8 mouse cellular contexts compared by ENCODE assay signal in genomic region chr12:15815576-15816253, GRCm38 (mm10). TPM values are rescaled to one million over a fixed set of nuclear protein-coding genes. Genes with fewer than 3 reads are reported as not detected.
DNase-seq lines count a peak whose midpoint lies in the region; ATAC-seq and TF ChIP-seq lines count a peak whose summit lies in the region.

No protein-coding gene starts in this region.

- peaks cover 44% of the 10 kb centered on the region for H3K27me3 ChIP-seq in erythroblast, embryonic 14.5 days (ENCODE audit: control insufficient read depth)
- H3K27me3 ChIP-seq in embryonic facial prominence, embryonic 10.5 days (replicated peaks; ENCODE audit: low read depth, poor library complexity, severe bottlenecking) = no peaks in the 10 kb centered on the region
- no peaks in the 10 kb centered on the region for H3K27me3 ChIP-seq in heart, adult 2 months (ENCODE audit: control insufficient read depth, insufficient read depth, low read length)
- H3K27me3 ChIP-seq in liver, adult 2 months (ENCODE audit: control insufficient read depth, insufficient read depth, low read length) = no peaks in the 10 kb centered on the region
- no peaks in the 10 kb centered on the region for H3K27me3 ChIP-seq in midbrain, postnatal 0 days (ENCODE audit: insufficient read depth, low read length)

- peak; percentile 81 for DNase-seq in embryonic facial prominence, embryonic 10.5 days (ENCODE audit: low spot score)
- peak; percentile 81 to 85 for DNase-seq in heart, adult 2 months
- DNase-seq in kidney, adult 11 months = peak; percentile 65
- no peak for DNase-seq in liver, adult 2 months (ENCODE audit: extremely low read depth, low read depth, low spot score)
- DNase-seq in midbrain, postnatal 0 days (ENCODE audit: low spot score) = peak; percentile 95
- peak; percentile 28 to 52 for DNase-seq in spleen, postnatal 14 days (ENCODE audit: low spot score in 2 of 2)

- no peak for ATAC-seq in erythroblast, adult 5-6 weeks (replicated peaks; ENCODE audit: low FRiP score, poor library complexity, severe bottlenecking)
- peak; percentile 69 for ATAC-seq in midbrain, postnatal 0 days (ENCODE audit: low FRiP score)

- TF ChIP-seq POLR2A in heart, adult 2 months (IDR thresholded peaks at IDR 0.05; ENCODE audit: insufficient read depth, low read depth, low read length) = no peak
- no peak for TF ChIP-seq POLR2A in liver, adult 2 months (IDR thresholded peaks at IDR 0.05; ENCODE audit: extremely low read depth, insufficient read depth, low read length)

- peak; percentile 58; the same call in 1 of the 2 replicates for TF ChIP-seq EP300 in heart, adult 2 months (IDR thresholded peaks at IDR 0.05; ENCODE audit: insufficient read depth, low read depth, low read length)

- H3K27ac ChIP-seq in embryonic facial prominence, embryonic 10.5 days (replicated peaks) = peak overlapping the region; percentile 96
- H3K27ac ChIP-seq in heart, adult 2 months = peak overlapping the region; percentile 96
- H3K27ac ChIP-seq in liver, adult 2 months (replicated peaks; ENCODE audit: insufficient read depth, low read depth, low read length) = peak overlapping the region; percentile 49
- H3K27ac ChIP-seq in midbrain, postnatal 0 days (ENCODE audit: low read depth, low read length) = peak overlapping the region; percentile 94

- H3K4me3 ChIP-seq in erythroblast, embryonic 14.5 days (replicated peaks) = peak overlapping the region; percentile 65
- peak overlapping the region; percentile 83 for H3K4me3 ChIP-seq in embryonic facial prominence, embryonic 10.5 days
- peak overlapping the region; percentile 84 for H3K4me3 ChIP-seq in heart, adult 2 months
- H3K4me3 ChIP-seq in liver, adult 2 months (ENCODE audit: insufficient read depth, low read depth, low read length) = peak overlapping the region; percentile 93
- peak overlapping the region; percentile 95 for H3K4me3 ChIP-seq in midbrain, postnatal 0 days (ENCODE audit: low read depth, low read length)

- WGBS in embryonic facial prominence, embryonic 10.5 days = under 1% methylated on average over 49 of the region's 49 CpGs
- under 1% methylated on average over 49 of the region's 49 CpGs for WGBS in heart, adult 2 months
- 1% methylated on average over 49 of the region's 49 CpGs for WGBS in liver, adult 2 months
- under 1% methylated on average over 49 of the region's 49 CpGs for WGBS in midbrain, postnatal 0 days

- intact Hi-C loops in heart, adult 2 months (cut with DNase I) = loop anchor here (1.0 to 2.0 kb wide), 9 partner anchors 15 to 717 kb away; no protein-coding TSS in a partner anchor

- H3K9me3 ChIP-seq in erythroblast, embryonic 14.5 days (ENCODE audit: control insufficient read depth, low read length) = no peaks in the 10 kb centered on the region
- no peaks in the 10 kb centered on the region for H3K9me3 ChIP-seq in embryonic facial prominence, embryonic 10.5 days
- no peaks in the 10 kb centered on the region for H3K9me3 ChIP-seq in midbrain, postnatal 0 days (ENCODE audit: low read length)

- TF ChIP-seq CTCF in heart, adult 2 months (IDR thresholded peaks at IDR 0.05) = peak; percentile 75
- TF ChIP-seq CTCF in liver, adult 2 months (IDR thresholded peaks at IDR 0.05; ENCODE audit: low read depth, low read length) = 0 out of 2 replicates have a peak, but pooled peaks have one; percentile 5
- TF ChIP-seq CTCF in midbrain, postnatal 0 days (IDR thresholded peaks at IDR 0.05) = peak; percentile 72

- no peaks in the 10 kb centered on the region for H3K36me3 ChIP-seq in erythroblast, embryonic 14.5 days (ENCODE audit: control insufficient read depth)
- no peaks in the 10 kb centered on the region for H3K36me3 ChIP-seq in embryonic facial prominence, embryonic 10.5 days (replicated peaks)
- H3K36me3 ChIP-seq in heart, adult 2 months (ENCODE audit: control insufficient read depth, insufficient read depth, low read length) = peaks cover 8% of the 10 kb centered on the region
- no peaks in the 10 kb centered on the region for H3K36me3 ChIP-seq in liver, adult 2 months (ENCODE audit: control insufficient read depth, insufficient read depth, low read length)
- H3K36me3 ChIP-seq in midbrain, postnatal 0 days (ENCODE audit: insufficient read depth, low read length) = no peaks in the 10 kb centered on the region

- peak overlapping the region; percentile 96 for H3K9ac ChIP-seq in heart, adult 2 months (ENCODE audit: low read depth, low read length)
- peak overlapping the region; percentile 79 for H3K9ac ChIP-seq in liver, adult 2 months (ENCODE audit: low read depth, low read length)
- H3K9ac ChIP-seq in midbrain, postnatal 0 days (replicated peaks; ENCODE audit: low read length, poor library complexity, severe bottlenecking) = peak overlapping the region; percentile 90

- H3K4me1 ChIP-seq in erythroblast, embryonic 14.5 days (ENCODE audit: control insufficient read depth) = peaks cover 18% of the 10 kb centered on the region
- peaks cover 41% of the 10 kb centered on the region for H3K4me1 ChIP-seq in embryonic facial prominence, embryonic 10.5 days
- peaks cover 8% of the 10 kb centered on the region for H3K4me1 ChIP-seq in heart, adult 2 months (ENCODE audit: control insufficient read depth, insufficient read depth, low read length)
- peaks cover 7% of the 10 kb centered on the region; the same call in 1 of the 2 replicates for H3K4me1 ChIP-seq in liver, adult 2 months (ENCODE audit: control insufficient read depth, insufficient read depth, low read length)
- H3K4me1 ChIP-seq in midbrain, postnatal 0 days (ENCODE audit: insufficient read depth, low read length) = 0 out of 2 replicates have a peak, but pooled peaks cover 5% of the 10 kb centered on the region

- peaks cover 3% of the 10 kb centered on the region; the same call in 1 of the 2 replicates for H3K79me2 ChIP-seq in heart, adult 2 months (replicated peaks; ENCODE audit: control insufficient read depth, insufficient read depth, low read length)
- H3K79me2 ChIP-seq in liver, adult 2 months (ENCODE audit: control insufficient read depth, insufficient read depth, low read length) = no peaks in the 10 kb centered on the region

- peak overlapping the region; percentile 66 for H3K4me2 ChIP-seq in midbrain, postnatal 0 days (ENCODE audit: low read depth, low read length, poor library complexity, severe bottlenecking)

RNA-seq across cellular contexts. Expression of gene Trib2, which starts 1.0 kb away (rescaled TPM):
- polyA plus RNA-seq in erythroblast, embryonic 14.5 days (2012) = 0.07 TPM in 1 of 2 replicates, not detected in the other
- total RNA-seq in erythroblast, adult 5-6 weeks (2015; ENCODE audit: low replicate concordance) = 1.3 and 1.7 TPM in 2 replicates
- total RNA-seq in erythroblast, adult 5-6 weeks (2017; ENCODE audit: low replicate concordance) = 0.84 and 1.6 TPM in 2 replicates
- polyA plus RNA-seq in embryonic facial prominence, embryonic 10.5 days (2016; fragmentation: Nextera tagmentation; extraction: Ambion mirVana) = 33.8 and 43.4 TPM in 2 replicates
- total RNA-seq in heart, adult 2 months (2021) = 10 to 100 TPM; 20.4 to 32.7 TPM
- polyA plus RNA-seq in heart, adult 2 months (2012; rRNA removed) = 15.4 and 22.7 TPM in 2 replicates
- total RNA-seq in liver, adult 2 months (2014; rRNA removed) = 2.2 and 2.3 TPM in 2 replicates
- polyA plus RNA-seq in liver, adult 2 months (2012; rRNA removed) = 0.81 and 1.0 TPM in 2 replicates
- 185 and 189 TPM in 2 replicates for total RNA-seq in midbrain, postnatal 0 days (2014; rRNA removed)
- polyA plus RNA-seq in midbrain, postnatal 0 days (2015; fragmentation: Nextera tagmentation; extraction: Ambion mirVana) = 110 and 112 TPM in 2 replicates

Comparison
In these comparisons a context has a peak if more than half of its experiments do, and no peak if none do; other contexts are left out.
1. CTCF ChIP-seq: peak in every context shown above with its lines; median percentile 75 in heart, adult 2 months; 72 in midbrain, postnatal 0 days; 5 in liver, adult 2 months.